30 mouse cellular contexts compared by ENCODE assay signal in genomic region chr4:87802140-87802539, GRCm38 (mm10).
DNase-seq lines count a peak whose midpoint lies in the region; ATAC-seq lines count a peak whose summit lies in the region.
"Had no signal": no experiment of that assay in that cellular context is flagged by ENCODE, and none has a peak within 500 bp of the region (broad histone marks: within the 10 kb centered on the region; RNA-seq: fewer than 3 reads in every experiment).

No protein-coding gene starts in this region.

- intact Hi-C loops in heart, postnatal 25 days (cut with DNase I): no loop called here

- H3K4me2 ChIP-seq in heart, embryonic 13.5 days: peak overlapping the region; percentile 53; the same call in 1 of the 2 replicates
- H3K4me2 ChIP-seq in neural tube, embryonic 12.5 days (replicated peaks): no peak overlapping the region
- H3K4me2 ChIP-seq: heart, embryonic 15.5 days; hindbrain, embryonic 14.5 days; limb, embryonic 15.5 days had no signal

- DNase-seq in embryo, embryonic 11 days: peak; percentile 20
- DNase-seq in embryo, embryonic 9.5 days (ENCODE audit: extremely low spot score): no peak
- DNase-seq in heart, postnatal 25 days (ENCODE audit: low spot score): no peak
- DNase-seq in neural tube, embryonic 10.5 days (ENCODE audit: extremely low spot score, low spot score): no peak
- DNase-seq in thymus, postnatal 36 days: no peak
- DNase-seq in cerebellum, postnatal 10 days: no peak
- DNase-seq: adrenal gland, postnatal 10 days; cerebellum, adult 2 months; cerebellum, postnatal 36 days; gastrocnemius, postnatal 25 days; heart, adult 18-20 months; heart, postnatal 4 days; kidney, adult 18-20 months; layer of hippocampus, adult 9-11 months; left cerebral cortex, postnatal 4 days; midbrain, embryonic 14.5 days; right cerebral cortex, postnatal 14 days; thymus, adult 2 months had no signal

- H3K36me3 ChIP-seq in heart, embryonic 13.5 days: no peaks in the 10 kb centered on the region
- no peaks in the 10 kb centered on the region for H3K36me3 ChIP-seq in neural tube, embryonic 12.5 days
- H3K36me3 ChIP-seq: heart, embryonic 15.5 days; limb, embryonic 15.5 days had no signal

- H3K27me3 ChIP-seq in heart, embryonic 13.5 days (replicated peaks): no peaks in the 10 kb centered on the region
- H3K27me3 ChIP-seq in neural tube, embryonic 12.5 days (replicated peaks): no peaks in the 10 kb centered on the region
- H3K27me3 ChIP-seq: heart, embryonic 15.5 days; limb, embryonic 15.5 days had no signal

- H3K27ac ChIP-seq in heart, embryonic 13.5 days (replicated peaks): no peak overlapping the region
- no peak overlapping the region for H3K27ac ChIP-seq in neural tube, embryonic 12.5 days
- H3K27ac ChIP-seq: heart, embryonic 15.5 days; hindbrain, embryonic 14.5 days; kidney, postnatal 0 days; left cerebral cortex, adult 2 months; limb, embryonic 15.5 days; macrophage; stomach, postnatal 0 days had no signal

- no peaks in the 10 kb centered on the region for H3K9me3 ChIP-seq in heart, embryonic 13.5 days
- H3K9me3 ChIP-seq in neural tube, embryonic 12.5 days: no peaks in the 10 kb centered on the region
- H3K9me3 ChIP-seq: heart, embryonic 15.5 days; limb, embryonic 15.5 days had no signal

- ATAC-seq in heart, embryonic 13.5 days (ENCODE audit: extremely low read depth, insufficient number of reproducible peaks, low FRiP score, low TSS enrichment): no peak
- ATAC-seq in neural tube, embryonic 12.5 days (ENCODE audit: low FRiP score, low read depth): peak; percentile 63
- ATAC-seq: forebrain, embryonic 16.5 days; inflammation-experienced regulatory T-cells, adult 6 months had no signal

- H3K4me3 ChIP-seq in heart, embryonic 13.5 days: no peak overlapping the region
- H3K4me3 ChIP-seq in neural tube, embryonic 12.5 days: no peak overlapping the region
- H3K4me3 ChIP-seq: heart, embryonic 15.5 days; left cerebral cortex, adult 2 months; limb, embryonic 15.5 days; myocyte had no signal

- H3K9ac ChIP-seq in heart, embryonic 13.5 days: no peak overlapping the region
- no peak overlapping the region for H3K9ac ChIP-seq in neural tube, embryonic 12.5 days
- H3K9ac ChIP-seq: heart, embryonic 15.5 days; hindbrain, embryonic 14.5 days; limb, embryonic 15.5 days had no signal

- H3K4me1 ChIP-seq in heart, embryonic 13.5 days: peaks cover 54% of the 10 kb centered on the region
- H3K4me1 ChIP-seq in neural tube, embryonic 12.5 days: peaks cover 38% of the 10 kb centered on the region

- WGBS in heart, embryonic 13.5 days: 76% methylated on average over 4 of the region's 4 CpGs
- 11% methylated on average over 4 of the region's 4 CpGs for WGBS in neural tube, embryonic 12.5 days
